Mouse (Mus musculus) lung, postnatal 25 days (tissue): ENCODE data around the gene Pde1b.

Experiments
- DNase-seq: peaks from one replicate; pipeline ENCODE4 v3.0.0; 2022; ENCODE audit warnings: low spot score

Gene Pde1b

DNA sequence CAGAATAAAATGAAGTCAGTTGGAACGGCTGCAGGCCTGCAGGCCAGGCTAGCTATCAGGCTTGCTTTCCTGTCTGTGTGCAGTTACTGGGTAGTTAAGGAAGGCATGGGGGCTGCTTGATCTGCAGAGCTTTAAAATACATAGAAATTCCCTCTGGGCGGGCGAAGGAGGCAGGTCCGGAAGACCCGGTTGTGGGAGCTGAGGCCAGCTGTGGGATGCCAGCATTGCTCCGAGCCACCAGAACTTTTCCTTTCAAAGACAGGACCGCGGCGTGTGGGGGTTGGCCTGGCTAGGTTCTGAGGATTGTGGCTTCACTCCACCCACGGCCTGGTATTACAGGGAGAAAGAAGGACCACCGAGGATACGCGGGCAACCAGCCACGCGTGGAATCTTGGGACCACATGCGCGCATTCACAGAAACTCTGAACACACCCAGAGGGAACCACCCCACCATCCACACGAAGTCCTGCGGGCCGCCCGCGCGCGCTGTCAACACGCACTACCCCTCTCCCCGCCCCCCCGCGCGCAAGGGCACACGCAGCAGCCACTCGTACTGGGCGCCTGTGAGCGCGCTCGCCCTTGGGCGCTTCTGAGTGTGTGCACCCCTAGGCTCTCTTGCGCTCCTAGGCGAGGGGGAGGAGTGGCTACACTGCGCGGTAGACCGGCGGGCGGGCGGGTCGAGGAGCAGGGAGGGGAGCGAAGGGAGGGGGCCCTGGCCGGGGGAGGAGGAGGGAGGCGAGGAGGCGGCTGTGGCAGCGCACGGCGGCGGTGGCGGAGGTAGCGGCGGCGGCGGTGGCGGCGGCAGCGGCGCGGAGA lies at the start of gene Pde1b:
Gene Pde1b (plus strand): TSS at position 600 of the 816 bp plus-strand sequence.
- DNase-seq = peak; percentile 44

DNA sequence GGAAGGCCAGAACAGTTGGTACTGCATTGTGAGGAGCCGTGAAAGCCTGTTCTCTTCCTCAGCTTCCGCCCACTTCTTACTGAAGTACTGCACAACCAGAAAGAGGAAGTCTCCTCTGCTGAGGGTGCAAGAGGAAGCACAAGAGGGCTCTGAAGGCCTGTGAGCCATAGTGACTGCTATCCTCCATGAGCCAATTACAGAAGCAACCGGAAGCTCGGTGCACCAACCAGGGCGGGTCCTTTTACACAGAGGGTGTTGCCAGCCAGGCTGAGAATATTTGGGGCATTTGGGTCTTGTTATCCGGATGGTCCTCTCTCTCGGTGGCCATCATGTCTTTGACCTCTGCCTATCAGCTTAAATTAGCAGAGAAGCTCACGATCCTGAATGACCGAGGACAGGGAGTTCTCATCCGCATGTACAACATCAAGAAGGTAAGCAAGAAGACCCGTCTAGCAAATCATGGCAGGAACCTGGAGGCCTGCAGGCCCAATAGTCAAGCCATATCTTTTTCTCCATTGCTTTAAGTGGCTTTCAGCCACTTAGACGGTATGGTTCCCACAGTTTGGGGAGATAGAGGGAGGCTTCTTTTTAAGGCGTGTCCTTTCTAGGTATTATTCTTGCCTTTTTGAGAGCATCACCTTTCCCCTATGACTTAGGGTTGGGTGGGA lies 49.1 kb upstream of the Pde1b start, which contains the start of gene Nckap1l:
Gene Nckap1l (plus strand): TSS at position 244 of the 668 bp plus-strand sequence.
- DNase-seq = peak; percentile 83

DNA sequence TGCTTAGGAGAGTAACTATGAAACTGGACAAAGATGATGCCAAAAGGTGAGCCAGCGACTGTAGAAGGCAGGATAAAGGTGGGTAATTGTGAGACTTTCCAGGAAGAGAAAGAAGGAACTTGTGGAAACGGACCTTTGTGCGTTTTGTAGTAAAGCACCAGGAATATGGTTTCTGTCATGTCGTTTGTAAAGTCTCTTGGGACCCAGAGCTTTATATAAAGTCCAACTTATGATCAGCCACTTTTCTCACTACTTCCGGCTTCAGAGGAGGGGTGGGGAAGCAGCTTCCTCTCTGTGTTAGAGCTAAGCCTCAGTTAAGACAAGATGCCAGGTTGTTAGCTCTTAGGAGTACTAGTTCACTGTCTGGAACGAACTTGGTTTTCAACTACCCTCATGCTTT lies 48.4 kb upstream of the Pde1b start:
- no peak for DNase-seq

DNA sequence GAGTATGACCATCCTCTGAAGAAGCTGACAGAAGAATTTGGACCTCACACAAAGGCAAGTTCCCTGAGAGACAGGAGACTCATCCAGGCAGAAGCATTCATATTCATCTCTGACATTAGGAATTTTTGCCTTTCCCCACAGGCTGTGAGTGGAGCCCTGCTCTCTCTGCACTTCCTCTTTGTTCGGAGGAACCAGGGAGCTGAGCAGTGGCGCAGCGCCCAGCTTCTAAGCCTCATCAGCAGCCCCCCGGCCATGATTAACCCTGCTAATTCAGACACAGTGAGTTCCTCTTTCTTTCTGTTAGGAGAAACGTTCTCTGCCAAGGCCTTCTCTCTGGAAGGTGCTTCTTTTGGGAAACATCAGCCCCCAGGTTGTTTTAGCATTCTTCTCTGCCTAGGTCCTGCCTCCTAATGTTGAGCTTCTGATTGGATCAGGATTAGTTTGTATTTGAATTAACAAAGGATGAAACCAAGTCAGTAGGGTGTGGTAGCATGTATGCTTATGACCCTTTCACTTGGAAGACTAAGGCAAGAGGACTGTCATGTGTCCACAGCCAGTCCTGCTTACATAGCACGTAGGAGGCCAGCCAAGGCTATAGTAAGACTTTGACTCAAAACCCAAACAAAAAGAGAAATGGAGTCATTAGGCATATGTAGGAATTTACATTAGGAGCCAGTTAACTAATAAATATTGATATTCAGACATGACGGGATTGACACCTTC lies 40.1 kb upstream of the Pde1b start:
- no peak for DNase-seq

DNA sequence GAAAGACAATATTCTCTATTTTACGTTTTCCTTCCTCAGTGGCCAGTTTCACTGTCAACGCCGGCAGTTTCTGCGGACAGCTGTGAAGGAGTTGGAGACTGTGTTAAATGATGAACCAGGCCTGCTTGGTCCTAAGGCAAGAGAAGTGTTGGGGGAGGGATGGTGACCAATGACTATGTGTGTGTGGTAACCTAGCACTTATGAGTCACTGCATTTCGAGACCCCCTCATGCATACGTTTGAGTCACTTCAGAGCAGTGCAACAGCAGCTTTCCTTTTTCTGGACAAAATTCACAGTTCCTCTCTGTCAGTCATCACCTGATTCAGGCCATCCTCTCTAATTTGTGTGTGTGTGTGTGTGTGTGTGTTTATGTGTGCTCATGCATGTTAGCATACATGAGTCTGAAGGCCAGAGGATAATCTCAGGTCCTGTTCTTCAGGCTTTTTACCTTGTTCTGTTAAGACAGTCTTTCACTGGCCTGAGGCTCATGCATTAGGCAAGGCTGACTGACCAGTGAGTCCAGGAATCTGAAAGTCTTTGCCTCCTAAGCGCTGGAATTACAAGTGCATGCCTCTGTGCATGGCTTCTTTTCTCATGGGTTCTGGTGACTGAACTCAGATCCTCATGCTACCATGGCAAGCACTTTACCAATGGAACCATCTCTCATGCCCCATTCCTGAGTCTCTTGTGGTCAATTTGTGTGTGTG lies 31.2 kb upstream of the Pde1b start:
- no peak for DNase-seq

DNA sequence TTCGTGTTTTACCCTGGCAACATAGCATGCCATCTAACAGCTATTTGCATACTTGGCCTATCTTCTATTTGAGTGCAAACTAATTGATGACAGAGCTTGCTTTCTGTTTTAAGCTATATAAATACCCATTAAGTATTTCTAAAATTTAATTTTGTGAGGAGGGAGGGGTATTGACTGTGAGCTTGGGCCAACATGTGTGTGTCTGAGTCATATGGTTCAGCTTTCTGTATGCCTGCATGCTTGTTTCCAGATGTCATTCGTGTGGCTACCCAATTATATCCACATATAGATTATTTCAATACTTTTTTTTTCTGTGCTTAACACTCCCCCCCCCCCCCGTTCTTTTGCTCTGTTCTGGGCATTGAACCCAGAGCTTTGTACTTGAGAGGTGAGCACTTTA lies 30.6 kb upstream of the Pde1b start:
- no peak for DNase-seq

DNA sequence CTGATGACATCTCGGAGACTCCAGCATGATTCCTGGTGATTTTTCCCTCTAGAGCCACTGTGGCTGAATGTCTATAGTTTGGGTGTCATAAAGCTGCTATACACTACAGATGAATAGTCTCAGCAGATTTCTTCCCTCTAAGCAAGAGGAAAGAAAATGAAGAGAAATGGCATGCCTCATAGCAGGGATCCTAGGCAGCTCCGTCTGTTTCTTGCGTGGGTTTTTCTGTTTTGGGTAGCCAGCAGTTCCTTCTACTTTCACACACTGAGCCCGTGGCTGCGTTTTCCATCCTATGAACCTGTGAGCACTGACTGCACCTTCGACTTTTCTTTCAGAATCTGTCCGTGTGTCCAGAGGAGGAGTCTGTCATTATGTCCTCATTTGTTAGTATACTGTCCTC lies 29.7 kb upstream of the Pde1b start:
- no peak for DNase-seq

DNA sequence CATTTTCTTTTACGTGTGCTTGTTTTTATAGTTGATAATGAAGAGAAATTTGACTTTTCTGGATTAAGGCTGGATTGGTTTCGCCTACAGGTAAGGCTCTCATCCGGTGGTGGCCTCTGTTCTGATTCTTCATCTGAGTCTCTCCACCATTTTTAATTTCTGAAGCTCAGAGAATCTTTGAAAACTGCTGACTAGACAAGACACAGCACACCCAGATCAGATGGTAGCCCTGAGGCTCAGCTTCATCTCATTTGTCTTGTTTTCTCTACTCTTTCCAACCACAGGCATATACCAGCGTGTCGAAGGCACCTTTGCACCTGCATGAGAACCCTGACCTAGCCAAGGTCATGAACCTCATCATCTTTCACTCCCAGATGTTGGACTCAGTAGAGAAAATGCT lies 29.1 kb upstream of the Pde1b start:
- DNase-seq = no peak

DNA sequence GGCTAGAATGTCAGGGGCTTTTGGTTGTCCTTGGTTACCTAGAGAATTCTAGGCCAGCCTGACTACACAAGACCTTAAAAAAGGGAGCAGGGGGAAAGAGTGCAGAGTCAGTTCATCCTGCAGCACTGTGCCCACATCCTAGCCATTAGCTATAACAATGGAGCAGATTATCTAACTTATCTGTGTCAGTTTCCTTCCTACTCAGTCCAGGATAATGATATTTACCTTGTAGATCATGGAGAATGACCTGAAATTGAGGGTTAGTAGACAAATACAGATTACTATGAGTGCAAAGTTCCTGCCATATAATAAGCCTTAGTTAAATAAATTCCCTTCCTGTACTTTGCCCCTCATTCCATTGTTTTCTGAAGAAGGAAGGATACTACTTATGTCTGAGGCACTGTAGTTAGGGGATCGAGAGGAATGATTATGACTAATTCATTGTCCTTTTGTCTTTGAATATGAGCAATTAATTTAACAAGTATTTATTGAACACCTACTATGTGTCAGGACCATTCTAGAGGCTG lies 23.7 kb upstream of the Pde1b start:
- no peak for DNase-seq

DNA sequence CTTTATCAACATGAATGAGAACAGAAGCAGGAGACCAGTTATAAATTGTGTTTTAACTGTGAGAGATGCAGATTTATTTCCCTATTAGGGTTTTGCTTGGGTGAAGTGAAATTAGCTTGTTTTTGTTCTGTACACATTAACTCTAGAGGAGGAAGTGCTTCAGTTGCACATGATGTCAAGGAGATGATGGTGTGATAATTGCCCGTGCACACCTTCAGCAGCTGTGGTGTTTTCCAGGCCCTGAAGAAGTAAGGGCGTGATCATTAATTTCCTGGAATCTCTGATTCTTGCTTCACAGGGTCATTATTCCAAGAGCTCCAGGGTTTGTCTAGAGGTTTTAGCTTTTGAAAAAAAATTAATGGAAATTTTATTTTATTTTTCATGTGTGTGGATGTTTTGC lies 22.7 kb upstream of the Pde1b start:
- DNase-seq = no peak

DNA sequence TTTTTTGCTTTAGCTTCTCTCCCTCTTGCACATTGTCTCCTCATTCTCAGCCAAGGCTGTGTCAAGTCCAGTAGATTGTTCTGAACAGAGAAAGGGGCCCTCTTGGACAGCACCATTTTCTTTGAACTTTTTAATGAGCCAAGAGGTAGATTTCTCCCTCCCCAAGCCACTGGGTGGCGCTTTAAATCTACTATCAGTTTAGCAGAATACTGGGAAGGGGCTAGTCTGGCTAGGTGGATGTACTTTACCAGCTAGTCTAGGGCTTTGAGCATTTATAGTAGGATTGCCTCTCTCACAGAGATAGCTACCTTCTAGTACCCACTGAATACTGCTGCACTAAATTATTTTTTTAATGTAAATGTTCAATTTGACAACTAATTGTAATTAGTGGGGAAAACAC lies 20.3 kb upstream of the Pde1b start:
- no peak for DNase-seq

DNA sequence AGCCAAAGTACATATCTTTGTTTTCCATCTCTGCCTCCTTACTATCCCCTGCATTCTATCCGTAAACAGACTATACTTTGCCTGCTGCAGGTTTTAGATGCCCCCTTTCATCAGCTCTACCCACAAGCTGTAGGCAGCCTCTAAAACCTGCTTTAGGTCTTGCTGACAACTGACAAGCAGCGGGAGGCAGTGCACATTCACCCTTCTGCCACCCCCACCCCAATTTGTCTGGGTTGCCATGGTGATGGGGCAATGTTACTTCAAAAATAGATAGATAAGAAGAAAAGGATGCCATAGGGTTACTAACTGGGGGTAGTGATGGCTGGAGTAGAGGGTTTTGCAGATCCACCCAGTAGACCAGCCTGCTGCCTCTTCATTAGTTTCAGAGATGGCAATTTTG lies 18.3 kb upstream of the Pde1b start:
- no peak for DNase-seq

DNA sequence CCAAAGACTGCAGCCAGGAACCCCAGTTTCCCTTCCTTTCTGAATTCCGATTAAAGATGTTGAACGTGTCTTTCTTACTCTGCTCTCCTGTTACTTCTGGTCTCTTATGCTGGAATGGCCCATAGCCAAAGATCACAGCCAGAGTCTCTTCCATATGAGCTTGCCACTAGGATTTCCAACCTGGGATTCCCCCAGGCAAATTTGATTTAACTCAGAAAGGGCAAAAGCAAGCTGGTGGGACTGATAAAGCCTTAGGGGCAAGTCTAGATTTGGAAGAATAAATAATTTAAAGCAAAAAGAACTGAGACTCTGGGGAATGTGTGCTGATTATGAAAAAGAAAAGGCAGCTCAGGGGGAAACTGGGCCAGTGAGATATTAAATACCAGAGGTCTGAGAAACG lies 17.7 kb upstream of the Pde1b start:
- no peak for DNase-seq

DNA sequence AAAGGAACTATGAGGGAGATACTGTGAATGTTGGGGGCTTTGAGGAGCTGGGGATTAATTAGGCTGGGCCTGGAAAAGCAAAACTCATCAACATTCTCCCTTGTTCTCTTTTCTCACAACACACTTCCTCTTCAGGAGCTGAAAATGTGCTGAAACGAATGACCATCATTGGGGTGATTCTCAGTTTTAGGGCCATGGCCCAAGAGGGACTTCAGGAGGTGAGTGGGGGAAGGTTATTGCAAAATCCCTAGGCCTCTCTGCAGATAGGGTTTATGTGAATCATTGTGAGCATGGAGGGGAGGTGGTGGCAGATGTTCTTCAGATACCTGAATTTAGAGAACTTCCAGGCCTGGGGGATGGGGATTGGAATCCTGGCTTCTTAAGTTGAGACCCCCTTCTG lies 16.2 kb upstream of the Pde1b start:
- DNase-seq = no peak

DNA sequence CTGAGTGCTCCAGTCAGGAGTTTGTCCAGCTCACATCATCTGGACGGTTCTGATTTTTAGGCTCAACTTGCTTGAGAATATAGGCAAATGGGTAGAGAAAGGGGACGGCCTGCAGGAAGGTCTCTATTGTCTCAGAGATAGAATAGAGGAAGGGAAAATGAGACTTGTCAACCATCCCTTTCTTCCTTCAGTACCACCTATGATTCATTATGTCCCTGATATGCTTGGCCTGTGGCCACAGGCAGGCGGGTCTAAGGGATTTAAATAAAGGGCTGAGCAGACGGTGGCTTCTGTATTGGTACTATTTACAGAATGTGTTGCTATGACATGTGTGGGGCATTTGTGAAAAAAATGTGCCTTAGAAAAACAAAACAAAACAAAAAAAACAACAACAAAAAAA lies 14.5 kb upstream of the Pde1b start:
- DNase-seq = no peak

DNA sequence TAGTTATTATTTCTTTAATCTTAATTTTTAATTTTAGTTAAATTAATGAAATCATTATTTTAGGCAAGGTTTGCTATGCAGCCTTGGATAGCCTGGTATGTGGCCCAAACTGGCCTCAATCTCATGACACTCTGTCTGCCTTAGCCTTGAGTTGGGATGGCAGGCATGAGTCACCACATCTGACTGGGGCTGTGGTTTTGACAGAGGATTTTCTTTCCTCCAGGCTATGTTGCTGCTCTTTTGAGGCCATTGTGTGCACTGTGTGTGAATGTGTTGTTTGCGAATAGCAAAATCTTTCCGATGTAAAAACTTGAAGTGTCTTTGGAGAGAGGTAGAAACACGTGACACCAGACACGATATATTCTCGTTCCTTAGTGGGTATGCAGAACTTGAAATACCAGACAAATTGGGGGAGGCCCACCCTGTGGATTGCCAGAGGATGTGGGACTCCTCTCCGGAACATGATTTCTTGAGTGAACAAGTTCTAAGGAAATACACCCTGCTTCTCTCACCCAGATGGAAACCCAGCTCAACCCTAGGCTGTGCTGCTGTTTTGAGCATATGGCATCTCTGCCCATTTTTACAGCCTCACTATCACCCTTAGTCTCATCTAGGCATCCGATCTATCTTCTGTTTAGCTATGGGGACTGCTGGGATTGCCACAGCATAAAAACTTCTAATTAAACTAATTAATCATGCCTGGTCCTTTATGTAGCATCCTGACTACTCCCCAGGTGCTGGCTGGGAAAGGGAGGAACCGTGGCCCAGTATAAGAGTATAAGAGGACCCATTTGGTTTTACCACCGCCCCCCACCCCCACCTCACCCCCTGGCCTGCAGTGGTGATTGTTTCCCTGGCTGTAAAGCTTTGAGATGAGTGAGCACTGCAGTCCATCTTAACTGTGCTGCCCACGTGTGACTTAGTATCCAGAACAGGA lies 6.4 kb upstream of the Pde1b start:
- DNase-seq = no peak

DNA sequence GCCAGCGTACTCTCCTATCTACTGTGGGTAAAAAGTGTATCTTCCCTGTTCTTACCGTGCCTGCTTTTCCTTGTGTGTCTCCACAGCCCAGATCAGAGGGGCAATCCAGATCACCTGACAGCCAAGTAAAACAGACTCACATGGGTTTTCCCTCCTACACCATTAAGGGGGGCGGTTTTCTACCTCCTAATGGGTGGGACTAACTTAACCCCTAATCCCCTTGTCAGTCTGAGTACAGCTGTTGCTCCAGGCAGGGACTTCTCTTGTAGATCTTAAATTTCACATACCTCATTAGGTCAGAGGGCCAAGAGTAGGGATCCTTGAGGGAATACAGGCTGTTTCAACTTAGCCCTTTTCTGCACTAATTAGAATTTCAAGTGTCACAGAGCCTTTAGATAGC lies 4.7 kb upstream of the Pde1b start:
- DNase-seq = no peak

DNA sequence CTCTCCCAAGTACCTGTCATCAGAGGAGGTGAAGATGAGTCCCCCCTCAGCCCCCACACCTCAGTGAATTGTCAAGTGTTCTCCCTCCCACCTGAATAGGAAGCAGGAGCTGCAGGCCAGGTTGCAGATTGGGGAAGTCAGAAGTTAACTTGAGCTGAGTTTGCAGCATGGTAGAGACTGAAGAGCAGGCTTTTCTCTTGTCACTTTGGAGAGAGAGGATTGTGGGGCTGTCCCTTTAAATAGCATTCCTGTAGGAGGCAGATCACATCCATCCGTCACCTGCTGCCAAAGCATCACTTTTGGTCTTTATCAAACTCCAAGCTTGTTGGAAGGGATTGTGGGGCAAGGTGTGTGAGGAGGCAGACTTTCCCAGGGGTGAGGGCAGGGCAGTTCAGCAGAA lies 2.1 kb upstream of the Pde1b start:
- no peak for DNase-seq

DNA sequence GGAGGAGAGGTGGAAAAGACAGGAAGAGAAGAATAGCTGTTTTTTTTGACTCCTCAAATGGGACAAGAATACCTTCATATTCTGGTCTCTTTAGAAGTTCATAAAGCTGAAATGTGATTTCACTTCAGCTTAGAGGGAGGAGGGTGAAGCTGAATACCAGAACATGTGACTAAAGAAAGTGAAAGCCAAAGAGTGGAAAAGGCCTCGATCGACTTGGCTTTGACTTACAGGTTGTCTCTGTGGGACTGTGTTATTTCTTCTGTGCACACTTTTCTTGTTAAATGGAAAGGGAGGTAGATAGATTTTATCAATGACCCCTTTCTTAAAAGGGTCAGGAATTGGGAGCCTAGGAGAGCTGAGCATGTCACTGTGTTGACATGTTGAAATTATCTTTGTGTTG lies 1.6 kb upstream of the Pde1b start:
- DNase-seq = no peak

DNA sequence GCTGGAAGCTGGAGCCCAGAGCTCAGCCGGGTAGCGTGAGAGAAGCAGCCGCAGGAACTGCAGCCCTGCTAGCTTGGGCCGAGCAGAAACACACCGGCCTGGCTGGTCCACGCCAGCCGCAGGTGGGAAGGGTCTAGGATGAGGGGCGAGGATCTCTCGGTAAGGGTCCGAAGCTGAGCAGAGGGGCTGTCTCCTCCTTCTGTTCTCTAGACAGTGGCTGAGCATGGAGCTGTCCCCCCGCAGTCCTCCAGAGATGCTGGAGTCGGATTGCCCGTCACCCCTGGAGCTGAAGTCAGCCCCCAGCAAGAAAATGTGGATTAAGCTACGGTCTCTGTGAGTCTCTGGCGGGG lies 392 bp downstream of the Pde1b start:
- no peak for DNase-seq

DNA sequence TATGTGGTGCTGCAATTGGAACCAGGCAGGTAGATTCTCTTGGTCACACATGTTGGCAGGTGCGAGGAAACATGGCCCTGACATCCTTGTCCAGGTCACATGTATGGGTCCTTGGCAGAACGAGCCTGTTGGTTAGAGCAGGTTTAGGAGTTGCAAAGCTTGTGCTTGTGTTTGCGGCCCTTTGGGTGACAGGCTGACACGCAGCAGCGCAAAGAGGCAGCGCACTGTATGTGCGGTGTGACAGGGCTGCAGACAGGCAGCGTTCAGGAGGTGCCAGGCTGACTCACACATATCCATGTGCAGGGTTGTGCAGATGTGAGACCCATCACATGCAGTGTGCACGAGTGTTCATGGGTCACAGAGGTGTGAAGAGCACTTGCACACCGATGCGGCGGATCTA lies 826 bp downstream of the Pde1b start:
- DNase-seq = no peak
